ENCODE assay signal across 14 mouse cellular contexts in genomic region chr4:151730037-151730759, GRCm38 (mm10).
DNase-seq lines count a peak whose midpoint lies in the region; ATAC-seq and TF ChIP-seq lines count a peak whose summit lies in the region.
"Had no signal": no experiment of that assay in that cellular context is flagged by ENCODE, and none has a peak within 500 bp of the region (broad histone marks: within the 10 kb centered on the region; RNA-seq: fewer than 3 reads in every experiment).

No protein-coding gene starts in this region.

- H3K27me3 ChIP-seq in intestine, embryonic 15.5 days (replicated peaks): no peaks in the 10 kb centered on the region
- H3K27me3 ChIP-seq in intestine, postnatal 0 days (replicated peaks; ENCODE audit: control insufficient read depth, insufficient read depth, low read length): no peaks in the 10 kb centered on the region
- H3K27me3 ChIP-seq in midbrain, embryonic 15.5 days (replicated peaks): no peaks in the 10 kb centered on the region
- H3K27me3 ChIP-seq: embryonic facial prominence, embryonic 13.5 days had no signal

- no peaks in the 10 kb centered on the region for H3K36me3 ChIP-seq in intestine, embryonic 15.5 days
- H3K36me3 ChIP-seq in intestine, postnatal 0 days (ENCODE audit: control insufficient read depth, insufficient read depth): no peaks in the 10 kb centered on the region
- no peaks in the 10 kb centered on the region for H3K36me3 ChIP-seq in midbrain, embryonic 15.5 days (replicated peaks)
- H3K36me3 ChIP-seq: embryonic facial prominence, embryonic 13.5 days; limb, embryonic 10.5 days had no signal

- H3K4me1 ChIP-seq in intestine, embryonic 15.5 days (replicated peaks): no peaks in the 10 kb centered on the region
- H3K4me1 ChIP-seq in intestine, postnatal 0 days (replicated peaks; ENCODE audit: control insufficient read depth, insufficient read depth, low read length): no peaks in the 10 kb centered on the region
- peaks cover 12% of the 10 kb centered on the region; the same call in 1 of the 2 replicates for H3K4me1 ChIP-seq in midbrain, embryonic 15.5 days

- DNase-seq in brain, adult 2 months (ENCODE audit: low read depth, low spot score): peak; percentile 73
- DNase-seq: adrenal gland, postnatal 25 days; cerebellum, adult 2 months; heart, adult 18-20 months; lung, postnatal 36 days; right cerebral cortex, postnatal 25 days had no signal

- no peak overlapping the region for H3K9ac ChIP-seq in intestine, embryonic 15.5 days
- no peak overlapping the region for H3K9ac ChIP-seq in intestine, postnatal 0 days (ENCODE audit: low read depth, low read length)
- H3K9ac ChIP-seq in midbrain, embryonic 15.5 days: no peak overlapping the region
- H3K9ac ChIP-seq: embryonic facial prominence, embryonic 13.5 days had no signal

- no peaks in the 10 kb centered on the region for H3K9me3 ChIP-seq in intestine, embryonic 15.5 days
- H3K9me3 ChIP-seq in intestine, postnatal 0 days (ENCODE audit: control insufficient read depth): no peaks in the 10 kb centered on the region
- H3K9me3 ChIP-seq in midbrain, embryonic 15.5 days: no peaks in the 10 kb centered on the region
- H3K9me3 ChIP-seq: embryonic facial prominence, embryonic 13.5 days; limb, embryonic 10.5 days had no signal

- TF ChIP-seq CTCF in intestine, postnatal 0 days (IDR thresholded peaks at IDR 0.05; ENCODE audit: low read depth): no peak

- no peak overlapping the region for H3K4me3 ChIP-seq in intestine, embryonic 15.5 days (replicated peaks)
- H3K4me3 ChIP-seq in intestine, postnatal 0 days (ENCODE audit: low read depth, low read length): no peak overlapping the region
- H3K4me3 ChIP-seq in midbrain, embryonic 15.5 days: no peak overlapping the region
- H3K4me3 ChIP-seq: embryonic facial prominence, embryonic 13.5 days; limb, embryonic 10.5 days had no signal

- 61% methylated on average over 4 of the region's 4 CpGs for WGBS in intestine, embryonic 15.5 days
- WGBS in intestine, postnatal 0 days: 58% methylated on average over 4 of the region's 4 CpGs
- WGBS in midbrain, embryonic 15.5 days: 80% methylated on average over 4 of the region's 4 CpGs

- no peak overlapping the region for H3K4me2 ChIP-seq in intestine, embryonic 15.5 days (replicated peaks)
- no peak overlapping the region for H3K4me2 ChIP-seq in intestine, postnatal 0 days (replicated peaks; ENCODE audit: low read depth)
- H3K4me2 ChIP-seq in midbrain, embryonic 15.5 days: no peak overlapping the region
- H3K4me2 ChIP-seq: embryonic facial prominence, embryonic 13.5 days had no signal

- no peak overlapping the region for H3K27ac ChIP-seq in intestine, embryonic 15.5 days
- no peak overlapping the region for H3K27ac ChIP-seq in intestine, postnatal 0 days (ENCODE audit: low read depth, low read length)
- no peak overlapping the region for H3K27ac ChIP-seq in midbrain, embryonic 15.5 days
- H3K27ac ChIP-seq: embryonic facial prominence, embryonic 13.5 days; limb, embryonic 10.5 days had no signal

- ATAC-seq in intestine, embryonic 15.5 days: peak; percentile 77; the same call in 1 of the 2 replicates
- no peak for ATAC-seq in intestine, postnatal 0 days
- peak; percentile 78 for ATAC-seq in erythroblast, adult 5-6 weeks (replicated peaks; ENCODE audit: low FRiP score, poor library complexity, severe bottlenecking)
- peak; percentile 56 for ATAC-seq in megakaryocyte, adult 5-6 weeks (ENCODE audit: poor library complexity, severe bottlenecking)
- ATAC-seq in granulocyte monocyte progenitor cell, adult 5-6 weeks (replicated peaks; ENCODE audit: poor library complexity, severe bottlenecking): no peak
- no peak for ATAC-seq in midbrain, embryonic 15.5 days (replicated peaks)

Comparison
In these comparisons a context has a peak if more than half of its experiments do, and no peak if none do; other contexts are left out.
1. ATAC-seq: peak in intestine, embryonic 15.5 days (single experiment), erythroblast, adult 5-6 weeks (single experiment) and megakaryocyte, adult 5-6 weeks (single experiment); none in intestine, postnatal 0 days (single experiment), granulocyte monocyte progenitor cell, adult 5-6 weeks (single experiment) and midbrain, embryonic 15.5 days (single experiment).